Mouse (Mus musculus): ENCODE data around the gene Pum2.
"Not testable (repeated sequence)": the region's sequence is repeated elsewhere in the genome, so short reads cannot be mapped to it uniquely, and the experiment has no call there.

Pum2 gene

GRCm38 (mm10) chr12:8667473-8668255, 6.3 kb upstream of the Pum2 start:
- no peak for DNase-seq (ENCODE audit: extremely low spot score, low spot score)

GRCm38 (mm10) chr12:8669421-8669820, 4.5 kb upstream of the Pum2 start:
- no peak for DNase-seq (ENCODE audit: extremely low spot score, low spot score)

GRCm38 (mm10) chr12:8669846-8670245, 4.1 kb upstream of the Pum2 start:
- no peak for DNase-seq (ENCODE audit: extremely low spot score, low spot score)

- no peak for DNase-seq (ENCODE audit: extremely low spot score, low spot score)
Measured at GRCm38 (mm10) chr12:8673121-8673973, 587 bp upstream of the Pum2 start.

GRCm38 (mm10) chr12:8674377-8674864, 487 bp downstream of the Pum2 start:
- DNase-seq (ENCODE audit: extremely low spot score, low spot score) = peak; percentile 82

GRCm38 (mm10) chr12:8674891-8675341, 982 bp downstream of the Pum2 start:
- no peak for DNase-seq (ENCODE audit: extremely low spot score, low spot score)

- DNase-seq (ENCODE audit: extremely low spot score, low spot score) = peak; percentile 22
Measured at GRCm38 (mm10) chr12:8675361-8675760, 1.4 kb downstream of the Pum2 start.

- no peak for DNase-seq (ENCODE audit: extremely low spot score, low spot score)
Measured at GRCm38 (mm10) chr12:8676341-8676740, 2.4 kb downstream of the Pum2 start.

- no peak for DNase-seq (ENCODE audit: extremely low spot score, low spot score)
Measured at GRCm38 (mm10) chr12:8677926-8678325, 4.0 kb downstream of the Pum2 start.

- DNase-seq (ENCODE audit: extremely low spot score, low spot score) = no peak
Measured at GRCm38 (mm10) chr12:8684200-8684599, 10.3 kb downstream of the Pum2 start.

GRCm38 (mm10) chr12:8685036-8685435, 11.1 kb downstream of the Pum2 start:
- DNase-seq (ENCODE audit: extremely low spot score, low spot score) = no peak

- DNase-seq (ENCODE audit: extremely low spot score, low spot score) = not testable (repeated sequence)
Measured at GRCm38 (mm10) chr12:8689882-8690281, 15.9 kb downstream of the Pum2 start.

GRCm38 (mm10) chr12:8698895-8699294, 25.0 kb downstream of the Pum2 start:
- no peak for DNase-seq (ENCODE audit: extremely low spot score, low spot score)

GRCm38 (mm10) chr12:8703988-8704387, 30.1 kb downstream of the Pum2 start:
- DNase-seq (ENCODE audit: extremely low spot score, low spot score) = no peak

GRCm38 (mm10) chr12:8708876-8709275, 34.9 kb downstream of the Pum2 start:
- no peak for DNase-seq (ENCODE audit: extremely low spot score, low spot score)

GRCm38 (mm10) chr12:8712665-8713064, 38.7 kb downstream of the Pum2 start:
- DNase-seq (ENCODE audit: extremely low spot score, low spot score) = no peak

- DNase-seq (ENCODE audit: extremely low spot score, low spot score) = no peak
Measured at GRCm38 (mm10) chr12:8716093-8716492, 42.2 kb downstream of the Pum2 start.

GRCm38 (mm10) chr12:8726890-8727289, 53.0 kb downstream of the Pum2 start:
- DNase-seq (ENCODE audit: extremely low spot score, low spot score) = no peak

- no peak for DNase-seq (ENCODE audit: extremely low spot score, low spot score)
Measured at GRCm38 (mm10) chr12:8728739-8729138, 54.8 kb downstream of the Pum2 start.

- peak; percentile 12 for DNase-seq (ENCODE audit: extremely low spot score, low spot score)
Measured at GRCm38 (mm10) chr12:8753654-8754053, 79.7 kb downstream of the Pum2 start.

- peak; percentile 13 for DNase-seq (ENCODE audit: extremely low spot score, low spot score)
Measured at GRCm38 (mm10) chr12:8754116-8754515, 80.2 kb downstream of the Pum2 start.

- peak; percentile 12 for DNase-seq (ENCODE audit: extremely low spot score, low spot score)
Measured at GRCm38 (mm10) chr12:8758029-8758428, 84.1 kb downstream of the Pum2 start.

Data from neural tube, embryonic 10.5 days (tissue).